Mouse (Mus musculus) cerebellum, adult 2 months (tissue): ENCODE measurements around the gene Ermap.

ENCODE experiments used
- CTCF ChIP-seq: fragments of 200-500 bp; IDR thresholded peaks from 2 replicates; pipeline ENCODE4 v1.5.1; 2011; ENCODE audit warnings: low read depth, mild to moderate bottlenecking, control low read depth, low read length, moderate library complexity, borderline replicate concordance; ENCODE audit not compliant: insufficient read depth
- POLR2A ChIP-seq: fragments of 200-500 bp; IDR thresholded peaks from 2 replicates; pipeline ENCODE4 v1.6.1; 2011; ENCODE audit warnings: low read length, control low read depth, borderline replicate concordance; ENCODE audit not compliant: insufficient read depth

GRCm38 (mm10) chr4:119128547-119128946, 61.3 kb downstream of the Ermap start:
- TF ChIP-seq CTCF (no peak), POLR2A (no peak)
